Mouse (Mus musculus) spleen, postnatal 0 days (tissue): ENCODE data around the gene Tmem145. TPM values are rescaled to one million over a fixed set of nuclear protein-coding genes. Genes with fewer than 3 reads are reported as not detected.

Source experiments
- polyA plus RNA-seq: library from polyadenylated mRNA; unstranded; fragments of >200 nt; fragmentation: Nextera tagmentation; extraction: Ambion mirVana; gene quantifications from 2 replicates; pipeline ENCODE4 v1.2.1, GENCODE M21; 2015

Gene Tmem145
- polyA plus RNA-seq = not detected in 2 replicates

DNA sequence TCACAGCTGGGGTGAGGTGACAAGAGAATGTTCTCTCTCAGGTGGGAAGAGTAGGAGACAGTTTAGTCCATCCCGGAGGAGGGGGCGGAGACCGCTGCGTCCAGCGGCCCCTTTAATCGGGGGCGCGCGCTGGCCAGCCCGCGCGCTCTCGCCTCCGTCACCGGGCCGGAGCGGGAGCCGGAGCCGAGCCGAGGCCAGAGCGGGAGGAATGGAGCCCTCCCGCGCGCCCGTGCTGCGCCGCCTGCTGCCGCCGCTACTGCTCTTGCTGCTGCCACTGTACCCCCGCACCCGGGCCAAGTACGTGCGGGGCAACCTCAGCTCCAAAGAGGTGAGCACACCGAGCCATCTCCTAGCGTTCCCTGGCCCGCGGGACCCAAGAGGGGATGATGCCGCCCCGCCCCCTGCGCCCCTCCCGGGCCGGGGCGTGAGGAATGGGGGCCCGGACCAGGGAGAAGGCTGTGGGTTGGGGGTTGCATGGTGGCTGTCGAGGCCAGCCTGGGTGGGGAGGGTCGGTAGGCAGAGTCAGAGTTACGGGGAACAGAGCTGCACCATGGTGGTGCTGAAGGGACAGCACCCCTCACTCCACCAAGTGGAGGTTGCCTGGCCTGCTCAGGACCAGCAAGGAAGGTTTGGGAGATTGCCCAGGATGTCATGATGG is at the start of gene Tmem145:
Gene Tmem145, plus strand, starts transcription at position 151 of the 658 bp plus-strand sequence.

DNA sequence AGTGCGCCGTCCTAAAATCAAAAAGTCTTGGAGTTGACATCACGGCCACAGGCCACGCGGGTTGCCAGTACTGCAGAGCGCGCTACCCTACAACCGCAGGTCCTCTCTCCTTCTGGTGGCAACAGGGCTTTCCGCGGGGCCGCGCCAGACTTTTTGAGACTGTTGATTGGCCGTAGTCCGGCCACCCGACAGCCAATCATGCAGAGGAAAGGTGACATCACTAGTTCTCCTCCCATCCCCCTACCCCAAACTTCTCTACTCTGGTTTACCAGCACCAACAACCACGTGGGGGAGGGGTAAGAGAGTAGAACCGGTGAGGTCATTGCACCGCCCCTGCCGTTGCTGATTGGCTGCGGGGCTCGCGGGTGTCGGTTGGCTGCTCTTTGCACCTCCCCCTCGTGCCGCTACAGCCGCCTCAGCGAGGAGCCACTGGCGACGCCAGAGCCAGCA is 38.6 kb upstream of the Tmem145 start, which contains the start of gene Cic:
Gene Cic, plus strand, starts transcription at position 404 of the 450 bp plus-strand sequence.

DNA sequence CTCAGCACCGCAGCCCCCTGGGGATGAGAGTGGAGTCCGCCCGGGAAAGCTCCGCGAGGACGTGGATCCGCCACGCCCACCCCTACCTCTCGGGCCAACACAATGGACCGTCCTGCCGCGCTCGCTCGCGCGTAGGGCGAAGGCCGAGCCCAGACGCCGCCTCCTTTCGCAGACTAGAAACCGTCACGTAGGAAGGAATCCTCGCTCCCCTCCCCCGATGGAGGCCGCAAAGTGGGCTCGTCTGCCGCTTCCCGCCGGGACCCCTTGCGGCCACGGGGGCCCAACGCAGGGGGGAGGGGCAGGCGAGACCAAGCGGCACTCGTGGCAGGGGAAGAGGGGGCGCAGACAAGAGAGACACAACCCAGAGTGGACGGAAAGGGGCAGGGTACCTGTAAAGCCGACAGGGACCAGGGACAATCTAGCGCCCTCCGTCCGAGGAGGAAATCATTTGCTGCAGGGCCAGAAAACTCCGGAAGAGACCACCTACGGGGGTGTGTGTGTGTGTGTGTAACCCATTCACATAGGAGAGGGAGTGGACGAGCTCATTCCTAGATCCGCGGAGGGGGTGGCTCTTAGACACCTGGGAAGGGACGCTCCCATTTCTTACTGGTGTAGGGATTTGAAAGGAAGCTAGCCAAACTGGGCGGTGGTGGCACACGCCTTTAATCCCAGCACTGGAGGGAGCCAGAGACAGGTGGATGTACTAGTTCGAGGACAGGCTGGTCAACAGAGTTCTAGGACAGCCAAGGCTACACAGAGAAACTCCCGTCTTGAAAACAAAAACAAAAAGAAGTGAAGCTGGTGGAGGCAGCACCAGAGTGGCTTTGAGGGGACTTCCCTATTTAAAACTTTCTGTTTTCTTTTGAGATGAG is 8.2 kb upstream of the Tmem145 start, which contains the start of gene Pafah1b3:
Gene Pafah1b3, minus strand, starts transcription at position 533 of the 872 bp plus-strand sequence.

DNA sequence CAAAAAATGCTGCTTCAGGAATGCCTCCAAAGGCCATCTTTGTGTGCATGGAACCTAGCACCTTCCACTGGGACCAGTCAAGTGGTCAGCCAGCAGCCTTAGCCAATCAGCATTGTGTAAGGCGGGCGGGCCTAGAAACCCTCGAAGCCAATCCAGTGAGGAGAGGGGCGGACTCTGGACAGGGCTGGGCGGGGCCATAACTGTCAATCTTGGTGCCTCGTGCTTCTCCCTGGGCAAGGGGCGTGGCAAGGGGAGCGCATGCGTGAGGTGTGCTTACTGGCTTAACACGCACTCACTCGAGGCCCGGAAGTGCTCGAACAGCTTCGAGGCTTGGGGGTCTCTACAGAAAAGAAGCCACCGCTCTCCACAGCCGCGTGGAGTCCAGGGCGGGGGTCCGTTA is 4.8 kb upstream of the Tmem145 start, which contains the start of gene Prr19:
Gene Prr19, plus strand, starts transcription at position 349 of the 400 bp plus-strand sequence.

DNA sequence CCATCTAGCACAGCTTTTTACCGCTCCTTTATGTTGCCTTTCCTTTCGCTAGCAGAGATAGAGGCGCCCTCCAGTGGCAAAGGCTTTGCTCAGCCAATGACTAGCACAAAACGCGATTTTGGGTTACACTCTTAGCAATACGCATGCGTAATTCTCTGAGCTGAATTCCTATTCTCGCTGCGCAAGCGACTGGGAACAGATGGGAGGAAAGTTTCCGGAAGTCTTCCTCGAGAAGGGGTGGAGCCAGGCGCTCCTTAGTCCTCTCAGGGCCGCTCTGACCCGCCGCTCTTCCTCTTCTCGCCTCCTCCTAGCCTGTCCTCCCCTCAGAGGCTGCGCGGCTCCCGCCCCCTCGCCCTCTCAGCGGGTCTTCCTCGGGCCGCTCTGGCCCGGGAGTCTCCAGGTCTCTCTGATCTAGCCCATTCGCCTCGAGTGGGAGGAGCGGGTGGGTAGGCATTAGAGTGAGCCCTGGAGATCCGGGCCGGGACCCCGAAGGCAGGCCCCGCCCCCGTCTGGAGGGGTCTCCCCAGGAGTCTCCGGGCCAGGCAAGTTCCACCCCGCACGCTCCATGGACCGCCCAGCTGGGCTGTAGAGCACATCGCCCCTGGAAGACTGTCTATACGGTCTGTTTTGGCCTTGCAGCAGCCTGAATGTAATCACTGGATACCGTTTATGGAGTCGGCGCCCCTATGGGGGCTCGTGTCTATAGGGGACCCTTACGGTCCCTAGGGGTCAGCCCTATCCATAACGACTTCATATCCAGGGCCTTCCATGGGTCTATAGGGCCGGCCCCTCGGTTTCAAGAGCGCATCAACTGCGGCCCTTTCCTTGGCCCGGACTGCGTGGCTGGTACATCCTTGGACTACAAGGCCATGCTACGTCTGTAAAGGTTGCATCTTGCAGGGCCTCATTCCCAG is 10.9 kb downstream of the Tmem145 start, which contains the start of gene Megf8:
Gene Megf8, plus strand, starts transcription at position 633 of the 914 bp plus-strand sequence.

Other genes with a start within 250 kb of the Tmem145 start
- gene Grik5, start 233.8 kb upstream of the Tmem145 start, polyA plus RNA-seq = 1.8 and 2.3 TPM in 2 replicates
- 11.1 and 11.5 TPM in 2 replicates for gene Zfp574, start 233.5 kb upstream of the Tmem145 start, polyA plus RNA-seq
- 3.1 and 5.7 TPM in 2 replicates for gene Pou2f2, start 126.4 kb upstream of the Tmem145 start, polyA plus RNA-seq
- 37.7 and 40.2 TPM in 2 replicates for gene Dedd2, start 85.5 kb upstream of the Tmem145 start, polyA plus RNA-seq
- gene Zfp526, start 84.7 kb upstream of the Tmem145 start, polyA plus RNA-seq = 2.0 and 2.6 TPM in 2 replicates
- gene Gsk3a, start 68.3 kb upstream of the Tmem145 start, polyA plus RNA-seq = 8.8 and 10.1 TPM in 2 replicates
- 3.6 and 5.5 TPM in 2 replicates for gene Erf, start 55.3 kb upstream of the Tmem145 start, polyA plus RNA-seq
- 26.2 and 28.6 TPM in 2 replicates for gene Cic, start 38.4 kb upstream of the Tmem145 start, polyA plus RNA-seq
- gene Pafah1b3, start 8.1 kb upstream of the Tmem145 start, polyA plus RNA-seq = 37.1 and 53.3 TPM in 2 replicates
- not detected in 2 replicates for gene Prr19, start 4.7 kb upstream of the Tmem145 start, polyA plus RNA-seq
- gene Megf8, start 11.1 kb downstream of the Tmem145 start, polyA plus RNA-seq = 2.4 and 2.8 TPM in 2 replicates
- not detected in 2 replicates for gene Cnfn, start 63.6 kb downstream of the Tmem145 start, polyA plus RNA-seq
- 6.1 and 7.0 TPM in 2 replicates for gene Lipe, start 92.6 kb downstream of the Tmem145 start, polyA plus RNA-seq
- not detected in 2 replicates for gene Cxcl17, start 106.8 kb downstream of the Tmem145 start, polyA plus RNA-seq
- 6.6 and 10.4 TPM in 2 replicates for gene Ceacam1, start 171.5 kb downstream of the Tmem145 start, polyA plus RNA-seq
- not detected in 2 replicates for gene Ceacam2, start 233.8 kb downstream of the Tmem145 start, polyA plus RNA-seq